Mouse (Mus musculus): ENCODE results near the gene Frrs1. TPM values are rescaled to one million over a fixed set of nuclear protein-coding genes. Genes with fewer than 3 reads are reported as not detected.
A peak's percentile ranks its signal among the peaks of the same experiment; 100 is the strongest.

Frrs1 gene
- polyA plus RNA-seq, 1 experiment from 2014 or later, result 5.8 TPM

GRCm38 (mm10) chr3:116889358-116889757, 30.1 kb downstream of the Frrs1 start:
- no peaks in the 10 kb centered on the region for H3K27me3 ChIP-seq (ENCODE audit: control insufficient read depth, insufficient read depth, low read length)
- no peak overlapping the region for H3K4me2 ChIP-seq (ENCODE audit: low read depth, low read length)
- 93% methylated on average over 7 of the region's 7 CpGs for WGBS
- H3K27ac ChIP-seq (ENCODE audit: low read depth, low read length), result no peak overlapping the region
- H3K4me1 ChIP-seq (ENCODE audit: control insufficient read depth, insufficient read depth, low read length), result no peaks in the 10 kb centered on the region
- no peaks in the 10 kb centered on the region for H3K36me3 ChIP-seq (ENCODE audit: control insufficient read depth, insufficient read depth, low read length)
- ATAC-seq (ENCODE audit: low read depth), result no peak
- no peaks in the 10 kb centered on the region for H3K9me3 ChIP-seq (ENCODE audit: control insufficient read depth, low read length)
- no peak overlapping the region for H3K4me3 ChIP-seq (ENCODE audit: low read depth, low read length)
- no peak overlapping the region for H3K9ac ChIP-seq (replicated peaks; ENCODE audit: low read depth, low read length)

- 95% methylated on average over 4 of the region's 4 CpGs for WGBS
- Histone ChIP-seq H3K4me2 (ENCODE audit: low read depth, low read length) (no peak overlapping the region), H3K36me3 (ENCODE audit: control insufficient read depth, insufficient read depth, low read length) (no peaks in the 10 kb centered on the region), H3K27me3 (ENCODE audit: control insufficient read depth, insufficient read depth, low read length) (no peaks in the 10 kb centered on the region), H3K9ac (replicated peaks; ENCODE audit: low read depth, low read length) (no peak overlapping the region), H3K27ac (ENCODE audit: low read depth, low read length) (no peak overlapping the region), H3K9me3 (ENCODE audit: control insufficient read depth, low read length) (no peaks in the 10 kb centered on the region), H3K4me1 (ENCODE audit: control insufficient read depth, insufficient read depth, low read length) (no peaks in the 10 kb centered on the region), H3K4me3 (ENCODE audit: low read depth, low read length) (no peak overlapping the region)
- ATAC-seq (ENCODE audit: low read depth), result no peak
Measured at GRCm38 (mm10) chr3:116890576-116890975, 31.3 kb downstream of the Frrs1 start.

- no peak overlapping the region for H3K9ac ChIP-seq (replicated peaks; ENCODE audit: low read depth, low read length)
Measured at GRCm38 (mm10) chr3:116891436-116892205, 32.4 kb downstream of the Frrs1 start.

GRCm38 (mm10) chr3:116892206-116892563, 32.9 kb downstream of the Frrs1 start:
- no peak overlapping the region for H3K9ac ChIP-seq (replicated peaks; ENCODE audit: low read depth, low read length)
- H3K9me3 ChIP-seq (ENCODE audit: control insufficient read depth, low read length), result no peaks in the 10 kb centered on the region
- no peak overlapping the region for H3K4me2 ChIP-seq (ENCODE audit: low read depth, low read length)
- ATAC-seq (ENCODE audit: low read depth), result no peak
- H3K36me3 ChIP-seq (ENCODE audit: control insufficient read depth, insufficient read depth, low read length), result no peaks in the 10 kb centered on the region
- H3K4me1 ChIP-seq (ENCODE audit: control insufficient read depth, insufficient read depth, low read length), result no peaks in the 10 kb centered on the region
- WGBS, result 92% methylated on average over 6 of the region's 6 CpGs
- no peaks in the 10 kb centered on the region for H3K27me3 ChIP-seq (ENCODE audit: control insufficient read depth, insufficient read depth, low read length)
- H3K4me3 ChIP-seq (ENCODE audit: low read depth, low read length), result no peak overlapping the region
- H3K27ac ChIP-seq (ENCODE audit: low read depth, low read length), result no peak overlapping the region

More at GRCm38 (mm10) chr3:116891436-116892205, 32.4 kb downstream of the Frrs1 start:
- Histone ChIP-seq H3K4me1 (ENCODE audit: control insufficient read depth, insufficient read depth, low read length) (no peaks in the 10 kb centered on the region), H3K4me2 (ENCODE audit: low read depth, low read length) (no peak overlapping the region), H3K27ac (ENCODE audit: low read depth, low read length) (no peak overlapping the region), H3K4me3 (ENCODE audit: low read depth, low read length) (no peak overlapping the region), H3K36me3 (ENCODE audit: control insufficient read depth, insufficient read depth, low read length) (no peaks in the 10 kb centered on the region), H3K27me3 (ENCODE audit: control insufficient read depth, insufficient read depth, low read length) (no peaks in the 10 kb centered on the region), H3K9me3 (ENCODE audit: control insufficient read depth, low read length) (no peaks in the 10 kb centered on the region)
- 70% methylated on average over 17 of the region's 17 CpGs for WGBS
- no peak for ATAC-seq (ENCODE audit: low read depth)

GRCm38 (mm10) chr3:116892872-116893271, 33.6 kb downstream of the Frrs1 start:
- Histone ChIP-seq H3K4me1 (ENCODE audit: control insufficient read depth, insufficient read depth, low read length) (no peaks in the 10 kb centered on the region), H3K4me3 (ENCODE audit: low read depth, low read length) (no peak overlapping the region), H3K27me3 (ENCODE audit: control insufficient read depth, insufficient read depth, low read length) (no peaks in the 10 kb centered on the region), H3K36me3 (ENCODE audit: control insufficient read depth, insufficient read depth, low read length) (no peaks in the 10 kb centered on the region), H3K9ac (replicated peaks; ENCODE audit: low read depth, low read length) (no peak overlapping the region), H3K27ac (ENCODE audit: low read depth, low read length) (no peak overlapping the region), H3K9me3 (ENCODE audit: control insufficient read depth, low read length) (no peaks in the 10 kb centered on the region), H3K4me2 (ENCODE audit: low read depth, low read length) (no peak overlapping the region)
- WGBS, result 86% methylated on average over 9 of the region's 9 CpGs
- no peak for ATAC-seq (ENCODE audit: low read depth)

- no peaks in the 10 kb centered on the region for H3K27me3 ChIP-seq (ENCODE audit: control insufficient read depth, insufficient read depth, low read length)
- H3K4me3 ChIP-seq (ENCODE audit: low read depth, low read length), result no peak overlapping the region
- no peaks in the 10 kb centered on the region for H3K9me3 ChIP-seq (ENCODE audit: control insufficient read depth, low read length)
- H3K4me1 ChIP-seq (ENCODE audit: control insufficient read depth, insufficient read depth, low read length), result no peaks in the 10 kb centered on the region
- H3K4me2 ChIP-seq (ENCODE audit: low read depth, low read length), result no peak overlapping the region
- ATAC-seq (ENCODE audit: low read depth), result peak; percentile 85
- WGBS, result 21% methylated on average over 6 of the region's 6 CpGs
- no peaks in the 10 kb centered on the region for H3K36me3 ChIP-seq (ENCODE audit: control insufficient read depth, insufficient read depth, low read length)
- no peak overlapping the region for H3K9ac ChIP-seq (replicated peaks; ENCODE audit: low read depth, low read length)
- H3K27ac ChIP-seq (ENCODE audit: low read depth, low read length), result no peak overlapping the region
Measured at GRCm38 (mm10) chr3:116904158-116904557, 44.9 kb downstream of the Frrs1 start.

- no peaks in the 10 kb centered on the region for H3K9me3 ChIP-seq (ENCODE audit: control insufficient read depth, low read length)
- H3K36me3 ChIP-seq (ENCODE audit: control insufficient read depth, insufficient read depth, low read length), result no peaks in the 10 kb centered on the region
- no peak; the same call in 1 of the 2 replicates for ATAC-seq (ENCODE audit: low read depth)
- H3K4me3 ChIP-seq (ENCODE audit: low read depth, low read length), result no peak overlapping the region
- WGBS, result 82% methylated on average over 16 of the region's 16 CpGs
- H3K4me2 ChIP-seq (ENCODE audit: low read depth, low read length), result no peak overlapping the region
- H3K27me3 ChIP-seq (ENCODE audit: control insufficient read depth, insufficient read depth, low read length), result no peaks in the 10 kb centered on the region
- no peak overlapping the region for H3K9ac ChIP-seq (replicated peaks; ENCODE audit: low read depth, low read length)
- H3K27ac ChIP-seq (ENCODE audit: low read depth, low read length), result no peak overlapping the region
- H3K4me1 ChIP-seq (ENCODE audit: control insufficient read depth, insufficient read depth, low read length), result no peaks in the 10 kb centered on the region
Measured at GRCm38 (mm10) chr3:116905898-116906297, 46.6 kb downstream of the Frrs1 start.

- ATAC-seq (ENCODE audit: low read depth), result no peak
- Histone ChIP-seq H3K27ac (ENCODE audit: low read depth, low read length) (no peak overlapping the region), H3K9me3 (ENCODE audit: control insufficient read depth, low read length) (no peaks in the 10 kb centered on the region), H3K36me3 (ENCODE audit: control insufficient read depth, insufficient read depth, low read length) (no peaks in the 10 kb centered on the region), H3K9ac (replicated peaks; ENCODE audit: low read depth, low read length) (no peak overlapping the region), H3K4me1 (ENCODE audit: control insufficient read depth, insufficient read depth, low read length) (no peaks in the 10 kb centered on the region), H3K27me3 (ENCODE audit: control insufficient read depth, insufficient read depth, low read length) (no peaks in the 10 kb centered on the region), H3K4me2 (ENCODE audit: low read depth, low read length) (no peak overlapping the region), H3K4me3 (ENCODE audit: low read depth, low read length) (no peak overlapping the region)
- WGBS, result 65% methylated on average over 9 of the region's 9 CpGs
Measured at GRCm38 (mm10) chr3:116906596-116906995, 47.3 kb downstream of the Frrs1 start.

- WGBS, result 92% methylated on average over 6 of the region's 6 CpGs
- H3K27ac ChIP-seq (ENCODE audit: low read depth, low read length), result no peak overlapping the region
- H3K9me3 ChIP-seq (ENCODE audit: control insufficient read depth, low read length), result no peaks in the 10 kb centered on the region
- no peak for ATAC-seq (ENCODE audit: low read depth)
- no peak overlapping the region for H3K4me2 ChIP-seq (ENCODE audit: low read depth, low read length)
- no peaks in the 10 kb centered on the region for H3K27me3 ChIP-seq (ENCODE audit: control insufficient read depth, insufficient read depth, low read length)
- H3K4me3 ChIP-seq (ENCODE audit: low read depth, low read length), result no peak overlapping the region
- no peaks in the 10 kb centered on the region for H3K4me1 ChIP-seq (ENCODE audit: control insufficient read depth, insufficient read depth, low read length)
- no peak overlapping the region for H3K9ac ChIP-seq (replicated peaks; ENCODE audit: low read depth, low read length)
- no peaks in the 10 kb centered on the region for H3K36me3 ChIP-seq (ENCODE audit: control insufficient read depth, insufficient read depth, low read length)
Measured at GRCm38 (mm10) chr3:116914374-116914773, 55.1 kb downstream of the Frrs1 start.
